Mouse (Mus musculus): ENCODE measurements around the gene Nr2f1. TPM values are rescaled to one million over a fixed set of nuclear protein-coding genes. Genes with fewer than 3 reads are reported as not detected.

Gene Nr2f1
- polyA plus RNA-seq, 1 experiment from 2014 or later: 1.3 TPM

DNA sequence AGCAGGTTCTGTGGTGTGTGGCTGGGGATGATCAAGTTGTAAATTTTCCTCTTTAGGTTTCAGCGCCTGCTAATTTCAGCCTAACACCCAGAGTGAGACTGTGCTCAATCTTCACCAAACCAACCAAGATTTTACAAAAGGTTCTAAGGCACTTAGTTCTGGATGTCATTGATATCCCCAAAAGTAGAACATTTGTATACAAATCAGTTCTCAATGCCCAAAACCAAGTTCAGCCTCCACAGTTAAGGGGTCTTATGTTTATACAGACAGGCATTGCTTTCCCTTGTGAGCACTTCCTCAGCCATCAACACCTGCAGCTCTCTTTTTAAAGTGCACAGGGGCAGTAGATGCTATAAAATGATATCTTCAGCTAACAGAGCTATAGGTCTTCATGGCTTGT lies 24.7 kb downstream of the Nr2f1 start:
- no peak overlapping the region for H3K9ac ChIP-seq
- H3K36me3 ChIP-seq: no peaks in the 10 kb centered on the region

DNA sequence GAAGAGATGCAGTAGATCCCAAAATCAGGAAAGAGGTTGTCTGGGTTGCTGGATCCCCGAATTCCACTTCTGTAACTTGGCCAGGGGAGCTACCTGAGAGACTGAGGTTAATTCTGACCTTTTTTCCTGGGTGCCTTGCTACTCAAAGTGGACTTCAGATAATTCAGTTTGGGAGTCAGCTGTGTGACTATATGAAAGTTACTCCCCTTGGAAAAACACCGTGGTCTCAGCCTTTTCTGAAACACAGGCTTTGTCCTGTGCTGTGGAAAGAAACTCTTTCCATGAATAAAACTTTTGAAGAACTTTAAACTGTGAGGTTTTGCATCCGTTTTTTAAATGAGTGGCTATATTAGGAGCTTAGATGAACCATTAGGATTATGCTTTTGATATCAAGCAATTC lies 25.4 kb downstream of the Nr2f1 start:
- Histone ChIP-seq H3K9ac (no peak overlapping the region), H3K27me3 (peaks cover 89% of the 10 kb centered on the region), H3K36me3 (no peaks in the 10 kb centered on the region), H3K4me3 (no peak overlapping the region), H3K9me3 (no peaks in the 10 kb centered on the region), H3K4me2 (no peak overlapping the region), H3K4me1 (peaks cover 6% of the 10 kb centered on the region), H3K27ac (no peak overlapping the region)
- WGBS: 2% methylated on average over 3 of the region's 3 CpGs
- ATAC-seq (ENCODE audit: insufficient number of reproducible peaks, low FRiP score, low TSS enrichment, low read depth): no peak

More for the DNA sequence above, 24.7 kb downstream of the Nr2f1 start:
- Histone ChIP-seq H3K4me1 (peaks cover 12% of the 10 kb centered on the region), H3K27ac (no peak overlapping the region), H3K4me2 (no peak overlapping the region), H3K27me3 (peaks cover 90% of the 10 kb centered on the region), H3K9me3 (no peaks in the 10 kb centered on the region), H3K4me3 (no peak overlapping the region)
- WGBS: 5% methylated on average over 1 of the region's 1 CpGs
- ATAC-seq (ENCODE audit: insufficient number of reproducible peaks, low FRiP score, low TSS enrichment, low read depth): no peak

DNA sequence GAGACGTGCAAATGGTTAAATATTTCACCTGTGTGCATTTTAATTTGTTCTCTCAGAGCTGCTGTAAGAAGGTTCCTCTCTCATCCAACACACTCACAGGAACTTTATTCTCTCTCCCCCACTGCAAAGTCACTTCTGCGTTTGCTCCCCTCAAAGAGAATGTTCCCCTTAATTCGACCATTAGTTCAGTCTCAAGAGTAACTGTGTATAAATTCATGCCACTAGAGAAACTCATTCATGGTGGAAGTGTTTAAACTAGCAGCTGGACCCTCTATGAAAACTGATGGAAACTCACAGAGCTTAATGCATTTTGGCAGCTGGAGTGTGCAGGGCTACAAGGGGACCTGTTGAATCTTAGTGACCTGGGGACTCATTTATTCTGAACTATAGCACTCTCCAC lies 26.7 kb downstream of the Nr2f1 start:
- H3K4me2 ChIP-seq: no peak overlapping the region
- peaks cover 80% of the 10 kb centered on the region for H3K27me3 ChIP-seq
- H3K9me3 ChIP-seq: no peaks in the 10 kb centered on the region
- WGBS: under 1% methylated on average over 3 of the region's 3 CpGs
- no peak overlapping the region for H3K27ac ChIP-seq
- H3K9ac ChIP-seq: no peak overlapping the region
- no peak overlapping the region for H3K4me3 ChIP-seq
- no peak for ATAC-seq (ENCODE audit: insufficient number of reproducible peaks, low FRiP score, low TSS enrichment, low read depth)
- H3K4me1 ChIP-seq: peaks cover 5% of the 10 kb centered on the region
- H3K36me3 ChIP-seq: no peaks in the 10 kb centered on the region

DNA sequence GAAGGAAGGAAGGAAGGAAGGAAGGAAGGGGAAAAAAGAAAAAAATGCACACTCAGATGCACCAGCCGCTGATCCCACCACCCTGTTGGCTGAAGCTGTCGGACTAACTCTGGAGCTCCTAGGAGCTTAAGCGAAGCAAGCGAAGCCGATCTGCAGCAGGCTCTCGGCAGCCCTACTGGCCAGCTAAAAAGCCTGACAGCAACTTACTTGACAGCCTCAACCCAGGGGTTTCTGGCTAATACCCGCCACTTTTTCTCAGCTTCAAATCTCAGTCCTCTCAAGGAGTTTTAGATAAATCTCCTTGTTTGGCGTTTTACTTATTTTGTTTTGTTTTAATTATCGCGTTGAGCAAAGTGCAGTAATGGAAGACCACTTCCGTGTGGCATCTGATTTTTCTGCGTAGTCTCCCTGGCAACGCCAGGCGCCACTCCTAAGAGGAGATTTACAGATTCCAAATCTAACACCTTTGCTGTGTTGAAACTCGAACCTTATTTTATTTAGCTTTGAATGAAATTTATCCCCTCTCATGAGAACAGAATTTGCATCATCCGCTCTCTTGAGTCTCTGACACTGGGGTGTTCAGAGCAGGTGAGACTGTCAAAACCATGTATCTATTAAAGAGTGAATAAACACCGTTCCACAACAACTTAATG lies 27.4 kb downstream of the Nr2f1 start:
- Histone ChIP-seq H3K4me3 (no peak overlapping the region), H3K4me2 (no peak overlapping the region), H3K4me1 (peaks cover 5% of the 10 kb centered on the region), H3K9me3 (no peaks in the 10 kb centered on the region), H3K27ac (no peak overlapping the region), H3K9ac (no peak overlapping the region), H3K27me3 (peaks cover 82% of the 10 kb centered on the region), H3K36me3 (no peaks in the 10 kb centered on the region)
- no peak for ATAC-seq (ENCODE audit: insufficient number of reproducible peaks, low FRiP score, low TSS enrichment, low read depth)
- WGBS: 2% methylated on average over 17 of the region's 17 CpGs

DNA sequence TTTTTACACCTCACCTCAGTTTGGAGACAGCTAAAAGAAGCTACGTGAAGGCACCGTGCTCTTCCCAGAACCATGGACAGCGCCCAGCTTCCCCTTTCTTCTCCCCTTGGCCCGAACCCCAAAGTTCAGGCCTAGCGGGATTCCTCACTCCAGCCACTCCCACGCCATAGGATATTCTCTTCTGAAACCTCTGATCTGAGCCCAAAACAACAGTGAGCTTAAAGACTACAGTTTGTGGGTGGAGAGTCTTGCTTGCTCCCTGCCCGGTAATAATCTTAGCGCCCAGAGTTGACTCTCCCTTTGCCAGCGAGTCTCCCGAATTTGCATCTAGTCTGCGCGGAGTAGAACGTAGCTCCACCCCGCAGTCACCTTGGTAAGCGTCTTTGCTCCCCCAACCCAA lies 28.2 kb downstream of the Nr2f1 start:
- WGBS: 1% methylated on average over 15 of the region's 15 CpGs
- ATAC-seq (ENCODE audit: insufficient number of reproducible peaks, low FRiP score, low TSS enrichment, low read depth): no peak
- no peak overlapping the region for H3K9ac ChIP-seq

DNA sequence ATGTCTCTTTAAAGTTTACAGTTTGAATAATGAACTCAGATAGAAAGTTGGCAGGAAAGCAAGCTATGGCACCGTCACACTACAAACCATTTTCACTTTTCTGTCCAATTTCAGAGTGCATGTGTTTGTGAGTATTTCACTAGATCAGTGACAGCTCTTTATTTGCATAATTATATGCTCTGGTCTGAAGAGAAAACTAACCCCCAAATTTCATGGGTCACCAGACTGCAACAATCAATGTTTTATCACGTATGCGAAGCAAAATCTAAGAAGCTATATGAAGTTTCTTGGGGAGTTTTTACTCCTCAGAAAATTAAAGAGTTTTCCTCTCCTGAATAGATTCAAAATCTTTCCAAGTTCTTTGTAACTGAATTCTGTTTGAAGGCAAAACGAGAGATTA lies 31.4 kb downstream of the Nr2f1 start:
- Histone ChIP-seq H3K4me2 (no peak overlapping the region), H3K27me3 (peaks cover 79% of the 10 kb centered on the region), H3K36me3 (no peaks in the 10 kb centered on the region), H3K9me3 (no peaks in the 10 kb centered on the region), H3K27ac (no peak overlapping the region), H3K4me1 (peaks cover 13% of the 10 kb centered on the region), H3K4me3 (no peak overlapping the region), H3K9ac (no peak overlapping the region)
- WGBS: 50% methylated on average over 4 of the region's 4 CpGs
- no peak for ATAC-seq (ENCODE audit: insufficient number of reproducible peaks, low FRiP score, low TSS enrichment, low read depth)

More for the DNA sequence above, 28.2 kb downstream of the Nr2f1 start:
- peaks cover 78% of the 10 kb centered on the region for H3K27me3 ChIP-seq
- no peak overlapping the region for H3K4me3 ChIP-seq
- no peaks in the 10 kb centered on the region for H3K9me3 ChIP-seq
- H3K36me3 ChIP-seq: no peaks in the 10 kb centered on the region
- H3K4me1 ChIP-seq: peaks cover 5% of the 10 kb centered on the region
- H3K27ac ChIP-seq: no peak overlapping the region
- H3K4me2 ChIP-seq: no peak overlapping the region

DNA sequence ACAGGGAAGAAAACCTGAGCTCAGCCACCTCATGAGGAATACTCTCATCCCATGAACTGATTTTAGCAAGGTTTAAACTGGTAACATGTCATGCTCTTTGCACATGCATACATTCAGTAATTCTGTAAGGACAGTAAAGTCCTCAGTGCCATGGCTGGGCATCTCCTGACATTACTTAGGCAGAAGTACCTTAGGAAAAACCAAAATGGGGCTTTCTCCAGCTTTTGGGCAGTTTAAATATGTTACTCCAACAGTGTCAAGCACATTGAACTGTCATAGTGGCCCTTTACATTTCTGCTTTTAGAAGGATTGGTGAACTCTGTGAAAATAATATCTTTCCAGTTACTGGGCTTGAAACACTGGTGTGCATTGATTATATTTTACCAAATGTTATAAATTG lies 34.6 kb downstream of the Nr2f1 start:
- H3K9me3 ChIP-seq: no peaks in the 10 kb centered on the region
- no peak overlapping the region for H3K4me2 ChIP-seq
- H3K4me1 ChIP-seq: peaks cover 11% of the 10 kb centered on the region
- ATAC-seq (ENCODE audit: insufficient number of reproducible peaks, low FRiP score, low TSS enrichment, low read depth): no peak
- H3K27me3 ChIP-seq: peaks cover 66% of the 10 kb centered on the region
- H3K27ac ChIP-seq: no peak overlapping the region
- no peak overlapping the region for H3K9ac ChIP-seq
- H3K36me3 ChIP-seq: no peaks in the 10 kb centered on the region
- no peak overlapping the region for H3K4me3 ChIP-seq

DNA sequence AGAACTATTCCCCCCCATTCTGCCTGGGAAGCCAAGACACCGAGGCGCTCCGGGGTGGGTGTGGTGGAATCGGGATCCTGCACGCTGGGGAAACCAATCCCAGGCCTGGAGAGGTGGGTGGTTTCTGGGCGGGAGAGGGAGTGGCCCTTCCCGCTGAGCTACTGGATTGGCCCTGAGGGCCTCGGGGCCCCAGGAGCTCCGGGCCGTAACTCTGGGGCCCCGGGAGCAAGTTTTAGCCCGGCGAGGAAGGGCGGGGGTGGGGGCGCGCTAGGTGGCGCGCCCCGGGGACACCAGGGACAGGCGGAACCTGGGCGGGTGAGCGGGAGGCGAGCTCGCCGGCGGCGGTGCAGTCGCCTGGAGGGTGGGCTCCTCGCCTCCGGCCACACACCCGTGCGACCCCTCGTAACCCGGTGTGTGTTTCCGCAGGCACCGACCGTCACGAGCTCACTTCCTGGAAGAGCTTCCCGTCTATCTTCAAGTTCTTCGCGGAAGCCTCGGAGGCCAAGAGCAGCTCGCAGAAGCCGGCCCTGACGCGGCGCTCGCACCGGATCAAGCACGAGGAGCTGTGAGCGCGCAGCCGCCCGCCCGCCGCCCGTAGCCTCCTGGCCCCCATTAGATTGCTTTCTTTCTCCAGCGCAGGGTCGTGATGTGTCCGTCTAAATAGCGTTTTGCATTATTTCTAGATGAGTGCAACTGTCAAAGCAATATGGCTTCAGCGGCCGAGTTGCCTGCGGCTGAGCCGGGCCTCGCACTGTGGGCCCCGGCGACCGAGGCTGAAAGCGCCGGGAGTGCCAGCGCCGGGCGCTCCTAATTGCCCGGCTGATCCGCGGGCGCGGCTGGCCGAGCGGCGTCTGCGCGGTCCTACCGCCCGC lies 36.2 kb downstream of the Nr2f1 start:
- H3K4me3 ChIP-seq: peak overlapping the region; percentile 54
- H3K4me2 ChIP-seq: peak overlapping the region; percentile 98
- peaks cover 11% of the 10 kb centered on the region for H3K4me1 ChIP-seq
- H3K9me3 ChIP-seq: no peaks in the 10 kb centered on the region
- under 1% methylated on average over 86 of the region's 86 CpGs for whole genome bisulfite sequencing
- H3K27me3 ChIP-seq: peaks cover 60% of the 10 kb centered on the region
- H3K27ac ChIP-seq: no peak overlapping the region
- 0 out of 2 replicates have a peak overlapping the region, but pooled peaks have one; percentile 1 for H3K9ac ChIP-seq
- H3K36me3 ChIP-seq: no peaks in the 10 kb centered on the region
- peak; percentile 65 for ATAC-seq (ENCODE audit: insufficient number of reproducible peaks, low FRiP score, low TSS enrichment, low read depth)

DNA sequence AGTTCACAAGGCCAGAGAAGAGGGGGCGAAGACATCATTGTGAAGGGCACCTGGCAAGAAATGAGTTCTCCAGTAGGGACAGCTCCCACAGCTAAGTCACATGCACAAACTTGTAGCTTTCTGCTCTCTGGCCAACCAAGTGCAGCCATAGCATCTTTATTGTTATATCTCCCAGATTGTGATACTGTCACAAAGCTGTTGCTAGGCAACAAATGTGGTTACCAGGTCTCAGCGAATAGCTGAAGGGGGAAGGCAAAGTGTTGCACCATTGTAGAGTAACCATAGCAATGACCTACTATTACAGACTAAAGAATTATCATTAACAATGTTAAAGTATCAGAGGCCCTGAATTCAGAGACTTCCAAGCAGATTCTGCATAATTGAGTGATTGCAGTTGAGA lies 37.4 kb downstream of the Nr2f1 start:
- H3K4me3 ChIP-seq: no peak overlapping the region
- no peaks in the 10 kb centered on the region for H3K36me3 ChIP-seq
- ATAC-seq (ENCODE audit: insufficient number of reproducible peaks, low FRiP score, low TSS enrichment, low read depth): no peak
- H3K9me3 ChIP-seq: no peaks in the 10 kb centered on the region
- no peak overlapping the region for H3K9ac ChIP-seq
- H3K4me2 ChIP-seq: no peak overlapping the region
- H3K27ac ChIP-seq: no peak overlapping the region
- peaks cover 49% of the 10 kb centered on the region for H3K27me3 ChIP-seq
- WGBS: 39% methylated on average over 2 of the region's 2 CpGs
- H3K4me1 ChIP-seq: peaks cover 11% of the 10 kb centered on the region

DNA sequence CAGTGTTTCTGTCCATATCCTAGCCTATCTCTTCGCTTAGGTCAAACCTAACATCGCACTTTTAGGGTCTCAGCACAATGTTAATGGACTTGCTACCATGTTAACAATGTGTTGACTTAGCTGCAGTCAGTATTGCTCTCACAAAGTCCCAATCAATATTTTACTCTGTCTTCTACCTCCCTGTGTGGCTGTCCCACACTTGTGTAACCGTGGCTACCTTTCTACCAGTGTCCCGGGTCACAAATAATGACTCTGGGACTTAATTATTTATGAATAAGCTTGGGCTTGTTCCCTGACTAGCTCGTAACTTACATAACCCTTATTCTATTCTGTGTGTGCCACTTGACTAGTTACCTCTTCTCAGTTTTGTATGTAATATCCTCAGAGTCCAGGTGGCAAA lies 42.1 kb downstream of the Nr2f1 start:
- H3K27ac ChIP-seq: no peak overlapping the region
- ATAC-seq (ENCODE audit: insufficient number of reproducible peaks, low FRiP score, low TSS enrichment, low read depth): no peak
- H3K27me3 ChIP-seq: peaks cover 10% of the 10 kb centered on the region; the same call in 1 of the 2 replicates
- no peak overlapping the region for H3K4me3 ChIP-seq
- no peaks in the 10 kb centered on the region for H3K9me3 ChIP-seq
- H3K4me2 ChIP-seq: no peak overlapping the region
- H3K36me3 ChIP-seq: no peaks in the 10 kb centered on the region
- H3K4me1 ChIP-seq: no peaks in the 10 kb centered on the region
- H3K9ac ChIP-seq: no peak overlapping the region
- 79% methylated on average over 5 of the region's 5 CpGs for WGBS

All from limb, embryonic 15.5 days (tissue).